Mouse (Mus musculus): ENCODE measurements at regions not wholly inside any gene's neighbourhood (a gene's known extent, or its start where the extent isn't known, plus 50 kb on each side); places are given as distances from the start of the nearest gene placed in this dataset.

DNA sequence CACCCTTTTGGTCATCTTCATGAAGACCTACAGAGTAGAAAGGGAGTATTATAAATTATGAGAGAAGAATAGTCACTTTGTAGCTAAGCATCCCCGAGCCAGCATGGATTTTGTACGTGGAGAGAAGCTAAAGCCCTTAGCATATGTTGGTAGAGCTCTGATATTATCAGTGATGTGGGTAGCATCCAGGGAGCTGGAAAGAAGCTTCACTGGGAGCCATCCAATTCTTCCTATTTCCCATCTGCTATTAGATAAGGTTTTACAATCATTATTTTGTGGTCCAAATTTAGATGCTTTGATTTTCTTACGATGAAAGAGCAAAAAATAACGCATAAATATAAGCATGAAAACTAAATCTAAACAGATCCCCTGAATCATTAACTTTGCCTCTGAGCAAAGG, 353.6 kb upstream of the Trpc7 start:
- WGBS = 78% methylated on average over 4 of the region's 4 CpGs
- Histone ChIP-seq H3K36me3 (ENCODE audit: control insufficient read depth, insufficient read depth, low read length) (no peaks in the 10 kb centered on the region), H3K79me2 (ENCODE audit: control insufficient read depth, insufficient read depth, low read length) (no peaks in the 10 kb centered on the region), H3K9ac (ENCODE audit: low read depth, low read length) (no peak overlapping the region), H3K4me3 (ENCODE audit: insufficient read depth, low read depth, low read length) (no peak overlapping the region), H3K4me1 (ENCODE audit: control insufficient read depth, insufficient read depth, low read length) (no peaks in the 10 kb centered on the region), H3K27ac (replicated peaks; ENCODE audit: insufficient read depth, low read depth, low read length) (no peak overlapping the region), H3K27me3 (ENCODE audit: control insufficient read depth, insufficient read depth, low read length) (0 out of 2 replicates have a peak, but pooled peaks cover 3% of the 10 kb centered on the region)
- DNase-seq (ENCODE audit: extremely low read depth, low read depth, low spot score) = no peak
- no peak for TF ChIP-seq POLR2A (IDR thresholded peaks at IDR 0.05; ENCODE audit: extremely low read depth, insufficient read depth, low read length)
- TF ChIP-seq CTCF (IDR thresholded peaks at IDR 0.05; ENCODE audit: low read depth, low read length) = no peak

DNA sequence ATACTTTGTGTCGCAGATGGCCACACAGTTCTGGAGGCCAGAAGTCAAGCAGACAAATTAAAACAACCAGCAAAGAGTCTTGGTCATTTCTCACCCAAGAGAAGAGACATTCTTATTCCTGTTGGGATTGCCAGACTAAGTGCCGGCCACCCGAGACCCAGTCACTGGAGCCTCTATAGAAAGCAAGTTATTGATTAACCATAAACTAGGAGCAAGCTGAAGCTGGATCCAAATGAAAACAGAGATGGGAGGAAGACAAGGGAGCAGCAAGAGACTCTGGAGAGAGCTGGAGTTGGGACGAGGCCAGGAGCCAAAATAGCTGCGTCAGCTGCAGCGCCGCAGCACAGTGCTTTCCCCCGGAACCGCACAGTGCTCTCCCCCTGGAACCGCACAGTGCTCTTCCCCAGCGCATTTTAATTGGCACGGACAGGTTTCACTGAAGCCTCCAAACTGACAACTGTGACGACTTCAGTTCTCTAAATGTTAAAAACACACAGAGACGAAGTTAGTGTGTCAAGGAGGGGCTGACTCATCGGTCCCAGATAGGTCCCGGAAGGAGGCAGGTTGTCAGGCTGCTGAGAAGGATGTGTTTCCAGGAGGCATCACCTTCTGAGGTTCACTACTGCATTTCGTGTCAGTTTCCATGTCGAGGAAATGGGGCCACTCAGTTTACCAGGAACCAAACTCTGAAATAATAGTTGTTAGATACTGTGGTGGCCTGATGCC, 350.6 kb upstream of the Trpc7 start:
- Histone ChIP-seq H3K36me3 (ENCODE audit: control insufficient read depth, insufficient read depth, low read length) (no peaks in the 10 kb centered on the region), H3K27me3 (ENCODE audit: control insufficient read depth, insufficient read depth, low read length) (0 out of 2 replicates have a peak, but pooled peaks cover 3% of the 10 kb centered on the region), H3K4me3 (ENCODE audit: insufficient read depth, low read depth, low read length) (no peak overlapping the region), H3K9ac (ENCODE audit: low read depth, low read length) (no peak overlapping the region), H3K27ac (replicated peaks; ENCODE audit: insufficient read depth, low read depth, low read length) (no peak overlapping the region), H3K4me1 (ENCODE audit: control insufficient read depth, insufficient read depth, low read length) (no peaks in the 10 kb centered on the region), H3K79me2 (ENCODE audit: control insufficient read depth, insufficient read depth, low read length) (no peaks in the 10 kb centered on the region)
- no peak for TF ChIP-seq CTCF (IDR thresholded peaks at IDR 0.05; ENCODE audit: low read depth, low read length)
- TF ChIP-seq POLR2A (IDR thresholded peaks at IDR 0.05; ENCODE audit: extremely low read depth, insufficient read depth, low read length) = no peak
- DNase-seq (ENCODE audit: extremely low read depth, low read depth, low spot score) = no peak
- WGBS = 32% methylated on average over 18 of the region's 18 CpGs

DNA sequence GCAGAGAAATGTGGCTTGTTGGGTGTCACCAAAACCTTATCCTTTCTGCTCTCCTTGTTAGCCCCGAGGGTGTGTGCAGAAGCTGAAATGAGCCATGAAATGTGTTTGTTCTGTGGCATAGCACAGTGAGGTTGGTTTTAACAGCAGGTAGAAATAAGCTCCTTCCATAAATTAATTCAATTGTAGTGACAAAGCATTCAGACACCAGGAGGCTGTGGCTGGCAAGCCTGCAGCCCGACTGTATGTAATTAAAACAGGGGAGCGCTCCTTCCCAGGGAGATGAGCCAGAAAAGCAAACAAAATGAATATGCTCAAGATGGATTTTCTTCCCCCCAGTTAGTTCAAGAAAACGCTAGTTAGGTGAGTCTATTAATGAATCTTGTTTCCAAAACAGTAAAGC, 341.1 kb upstream of the Trpc7 start:
- H3K79me2 ChIP-seq (ENCODE audit: control insufficient read depth, insufficient read depth, low read length) = no peaks in the 10 kb centered on the region
- H3K27ac ChIP-seq (replicated peaks; ENCODE audit: insufficient read depth, low read depth, low read length) = no peak overlapping the region
- no peaks in the 10 kb centered on the region for H3K36me3 ChIP-seq (ENCODE audit: control insufficient read depth, insufficient read depth, low read length)
- WGBS = 61% methylated on average over 4 of the region's 4 CpGs
- H3K27me3 ChIP-seq (ENCODE audit: control insufficient read depth, insufficient read depth, low read length) = no peaks in the 10 kb centered on the region
- DNase-seq (ENCODE audit: extremely low read depth, low read depth, low spot score) = no peak
- H3K4me3 ChIP-seq (ENCODE audit: insufficient read depth, low read depth, low read length) = no peak overlapping the region
- no peak overlapping the region for H3K9ac ChIP-seq (ENCODE audit: low read depth, low read length)
- H3K4me1 ChIP-seq (ENCODE audit: control insufficient read depth, insufficient read depth, low read length) = no peaks in the 10 kb centered on the region
- TF ChIP-seq POLR2A (IDR thresholded peaks at IDR 0.05; ENCODE audit: extremely low read depth, insufficient read depth, low read length) (no peak), CTCF (IDR thresholded peaks at IDR 0.05; ENCODE audit: low read depth, low read length) (no peak)

DNA sequence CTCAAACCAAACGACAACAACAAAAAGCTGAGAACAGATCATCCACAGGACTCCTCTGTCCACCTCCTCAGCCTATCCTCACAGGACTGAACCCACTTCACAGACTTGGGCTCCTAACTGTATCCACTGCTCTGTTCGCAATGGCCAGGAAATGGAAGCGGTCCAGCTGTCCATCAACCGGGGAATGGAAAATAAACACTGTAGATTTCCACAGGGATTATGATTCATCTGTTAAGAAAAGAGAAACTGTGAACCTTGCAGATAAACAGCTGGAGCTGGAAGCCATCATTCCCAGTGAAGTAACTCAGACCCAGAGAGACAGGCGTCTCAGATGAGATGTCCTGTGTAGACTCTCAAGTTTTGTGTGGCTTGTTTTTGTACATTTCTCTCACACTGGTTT, 340.4 kb upstream of the Trpc7 start:
- Histone ChIP-seq H3K27me3 (ENCODE audit: control insufficient read depth, insufficient read depth, low read length) (no peaks in the 10 kb centered on the region), H3K9ac (ENCODE audit: low read depth, low read length) (no peak overlapping the region), H3K27ac (replicated peaks; ENCODE audit: insufficient read depth, low read depth, low read length) (no peak overlapping the region), H3K4me1 (ENCODE audit: control insufficient read depth, insufficient read depth, low read length) (no peaks in the 10 kb centered on the region), H3K4me3 (ENCODE audit: insufficient read depth, low read depth, low read length) (no peak overlapping the region), H3K36me3 (ENCODE audit: control insufficient read depth, insufficient read depth, low read length) (no peaks in the 10 kb centered on the region), H3K79me2 (ENCODE audit: control insufficient read depth, insufficient read depth, low read length) (no peaks in the 10 kb centered on the region)
- DNase-seq (ENCODE audit: extremely low read depth, low read depth, low spot score) = no peak
- TF ChIP-seq POLR2A (IDR thresholded peaks at IDR 0.05; ENCODE audit: extremely low read depth, insufficient read depth, low read length) (no peak), CTCF (IDR thresholded peaks at IDR 0.05; ENCODE audit: low read depth, low read length) (no peak)
- WGBS = 80% methylated on average over 5 of the region's 5 CpGs

DNA sequence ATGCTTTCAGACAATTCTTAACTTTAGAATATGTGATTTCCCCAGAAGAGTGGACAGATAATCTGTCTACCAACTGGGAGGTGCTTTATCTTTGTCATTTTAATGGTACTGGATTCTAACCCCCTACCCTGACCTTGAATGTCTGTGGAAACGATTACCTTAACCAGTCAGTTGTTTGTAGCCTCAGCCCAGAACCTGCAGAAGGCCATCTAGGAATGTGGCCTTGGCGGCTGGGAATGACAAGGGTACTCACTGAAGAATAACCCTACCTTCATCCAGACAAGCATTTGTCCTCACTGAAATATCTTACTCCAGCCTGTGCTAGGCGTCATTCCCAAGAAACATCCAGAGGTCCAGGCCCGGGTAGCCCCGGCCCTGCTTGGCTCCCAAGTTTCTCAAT, 337.1 kb upstream of the Trpc7 start:
- Histone ChIP-seq H3K9ac (ENCODE audit: low read depth, low read length) (no peak overlapping the region), H3K79me2 (ENCODE audit: control insufficient read depth, insufficient read depth, low read length) (no peaks in the 10 kb centered on the region), H3K27ac (replicated peaks; ENCODE audit: insufficient read depth, low read depth, low read length) (no peak overlapping the region), H3K27me3 (ENCODE audit: control insufficient read depth, insufficient read depth, low read length) (no peaks in the 10 kb centered on the region), H3K4me3 (ENCODE audit: insufficient read depth, low read depth, low read length) (no peak overlapping the region), H3K4me1 (ENCODE audit: control insufficient read depth, insufficient read depth, low read length) (no peaks in the 10 kb centered on the region), H3K36me3 (ENCODE audit: control insufficient read depth, insufficient read depth, low read length) (no peaks in the 10 kb centered on the region)
- 79% methylated on average over 5 of the region's 5 CpGs for WGBS
- no peak for DNase-seq (ENCODE audit: extremely low read depth, low read depth, low spot score)
- no peak for TF ChIP-seq POLR2A (IDR thresholded peaks at IDR 0.05; ENCODE audit: extremely low read depth, insufficient read depth, low read length)
- TF ChIP-seq CTCF (IDR thresholded peaks at IDR 0.05; ENCODE audit: low read depth, low read length) = no peak

DNA sequence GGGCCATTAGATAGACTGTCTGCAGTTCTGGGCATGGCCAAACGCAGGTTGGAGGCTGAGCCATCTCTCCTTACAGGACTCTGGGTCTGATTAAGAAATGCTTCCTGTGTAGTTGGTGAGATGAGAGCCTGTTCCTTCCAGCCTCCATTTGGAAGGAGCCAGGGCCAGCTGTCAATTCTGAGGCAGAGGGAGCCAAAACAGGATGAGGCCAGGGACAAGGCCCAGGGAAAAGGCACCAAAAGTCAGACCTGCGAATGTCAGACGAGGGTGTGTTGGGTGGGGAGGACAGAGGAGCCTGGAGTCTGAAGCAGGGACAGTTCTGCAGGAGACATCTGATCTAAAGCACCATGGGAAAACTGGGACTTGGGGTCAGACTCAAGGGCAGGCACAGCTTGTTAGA, 335.9 kb upstream of the Trpc7 start:
- DNase-seq (ENCODE audit: extremely low read depth, low read depth, low spot score) = no peak
- no peaks in the 10 kb centered on the region for H3K79me2 ChIP-seq (ENCODE audit: control insufficient read depth, insufficient read depth, low read length)
- no peaks in the 10 kb centered on the region for H3K36me3 ChIP-seq (ENCODE audit: control insufficient read depth, insufficient read depth, low read length)
- H3K4me3 ChIP-seq (ENCODE audit: insufficient read depth, low read depth, low read length) = no peak overlapping the region
- H3K9ac ChIP-seq (ENCODE audit: low read depth, low read length) = no peak overlapping the region
- no peak overlapping the region for H3K27ac ChIP-seq (replicated peaks; ENCODE audit: insufficient read depth, low read depth, low read length)
- H3K4me1 ChIP-seq (ENCODE audit: control insufficient read depth, insufficient read depth, low read length) = no peaks in the 10 kb centered on the region
- TF ChIP-seq POLR2A (IDR thresholded peaks at IDR 0.05; ENCODE audit: extremely low read depth, insufficient read depth, low read length) (no peak), CTCF (IDR thresholded peaks at IDR 0.05; ENCODE audit: low read depth, low read length) (no peak)
- WGBS = 60% methylated on average over 3 of the region's 3 CpGs
- no peaks in the 10 kb centered on the region for H3K27me3 ChIP-seq (ENCODE audit: control insufficient read depth, insufficient read depth, low read length)

Measured in liver, adult 2 months (tissue).